Mouse (Mus musculus) lung, postnatal 0 days (tissue): Measurements from ENCODE around the gene Birc7.

ENCODE experiments used
- CTCF ChIP-seq: IDR thresholded peaks from 2 replicates; pipeline ENCODE4 v1.5.1; 2016; ENCODE audit warnings: antibody characterized with exemption, mild to moderate bottlenecking
- EP300 ChIP-seq: IDR thresholded peaks from 2 replicates; pipeline ENCODE4 v1.6.1; 2016; ENCODE audit warnings: antibody characterized with exemption, mild to moderate bottlenecking, control low read depth

- TF ChIP-seq CTCF (peak; percentile 49), EP300 (no peak)
Observed at GRCm38 (mm10) chr2:180954061-180955047, 25.5 kb downstream of the Birc7 start, which contains the start of gene Nkain4.
